In genomic region chr12:117330418-117330817, GRCm38 (mm10) we compare ENCODE assay signal across 15 mouse cellular contexts.
DNase-seq lines count a peak whose midpoint lies in the region; ATAC-seq and TF ChIP-seq lines count a peak whose summit lies in the region.
"Had no signal": no experiment of that assay in that cellular context is flagged by ENCODE, and none has a peak within 500 bp of the region (broad histone marks: within the 10 kb centered on the region; RNA-seq: fewer than 3 reads in every experiment).

No protein-coding gene starts in this region.

- no peaks in the 10 kb centered on the region for H3K36me3 ChIP-seq in hindbrain, postnatal 0 days (ENCODE audit: insufficient read depth, low read length)
- no peaks in the 10 kb centered on the region for H3K36me3 ChIP-seq in hindbrain, embryonic 11.5 days (ENCODE audit: control insufficient read depth, insufficient read depth, low read length)
- H3K36me3 ChIP-seq in lung, postnatal 0 days (ENCODE audit: insufficient read depth, low read length): no peaks in the 10 kb centered on the region
- H3K36me3 ChIP-seq: limb, embryonic 12.5 days; lung, embryonic 15.5 days; midbrain, embryonic 13.5 days had no signal

- no peak overlapping the region for H3K4me3 ChIP-seq in hindbrain, postnatal 0 days (ENCODE audit: low read length)
- no peak overlapping the region for H3K4me3 ChIP-seq in hindbrain, embryonic 11.5 days (ENCODE audit: low read depth, low read length)
- no peak overlapping the region for H3K4me3 ChIP-seq in lung, postnatal 0 days (ENCODE audit: low read depth, low read length)
- H3K4me3 ChIP-seq: limb, embryonic 12.5 days; lung, embryonic 15.5 days; midbrain, embryonic 13.5 days had no signal

- H3K27ac ChIP-seq in hindbrain, postnatal 0 days: no peak overlapping the region
- H3K27ac ChIP-seq in hindbrain, embryonic 11.5 days (ENCODE audit: low read depth, low read length): no peak overlapping the region
- H3K27ac ChIP-seq in lung, postnatal 0 days (ENCODE audit: low read length): no peak overlapping the region
- H3K27ac ChIP-seq: limb, embryonic 12.5 days; lung, embryonic 15.5 days; midbrain, embryonic 13.5 days had no signal

- peak; percentile 30 for TF ChIP-seq CTCF in hindbrain, postnatal 0 days (IDR thresholded peaks at IDR 0.05; ENCODE audit: low read depth)
- TF ChIP-seq CTCF in lung, postnatal 0 days (IDR thresholded peaks at IDR 0.05): peak; percentile 37

- ATAC-seq in hindbrain, postnatal 0 days: no peak
- no peak for ATAC-seq in hindbrain, embryonic 11.5 days (ENCODE audit: low FRiP score)
- ATAC-seq in lung, postnatal 0 days: no peak
- ATAC-seq: midbrain, embryonic 13.5 days had no signal

- H3K9ac ChIP-seq in hindbrain, postnatal 0 days (replicated peaks; ENCODE audit: low read length): no peak overlapping the region
- no peak overlapping the region for H3K9ac ChIP-seq in hindbrain, embryonic 11.5 days (ENCODE audit: low read depth, low read length)
- H3K9ac ChIP-seq in lung, postnatal 0 days (replicated peaks; ENCODE audit: low read depth): no peak overlapping the region
- H3K9ac ChIP-seq: limb, embryonic 12.5 days; lung, embryonic 15.5 days; midbrain, embryonic 13.5 days had no signal

- TF ChIP-seq EP300 in lung, postnatal 0 days (IDR thresholded peaks at IDR 0.05): no peak

- no peaks in the 10 kb centered on the region for H3K4me1 ChIP-seq in hindbrain, postnatal 0 days (ENCODE audit: insufficient read depth, low read length)
- H3K4me1 ChIP-seq in hindbrain, embryonic 11.5 days (replicated peaks; ENCODE audit: control insufficient read depth, insufficient read depth, low read length): no peaks in the 10 kb centered on the region
- no peaks in the 10 kb centered on the region for H3K4me1 ChIP-seq in lung, postnatal 0 days (ENCODE audit: insufficient read depth, low read depth, low read length)
- H3K4me1 ChIP-seq: limb, embryonic 12.5 days; lung, embryonic 15.5 days; midbrain, embryonic 13.5 days had no signal

- H3K27me3 ChIP-seq in hindbrain, postnatal 0 days (ENCODE audit: insufficient read depth, low read length): no peaks in the 10 kb centered on the region
- no peaks in the 10 kb centered on the region for H3K27me3 ChIP-seq in hindbrain, embryonic 11.5 days (ENCODE audit: control insufficient read depth, insufficient read depth, low read length)
- H3K27me3 ChIP-seq in lung, postnatal 0 days (replicated peaks; ENCODE audit: insufficient read depth, low read length): no peaks in the 10 kb centered on the region
- H3K27me3 ChIP-seq: limb, embryonic 12.5 days; lung, embryonic 15.5 days; midbrain, embryonic 13.5 days had no signal

- H3K4me2 ChIP-seq in hindbrain, postnatal 0 days (ENCODE audit: low read depth, low read length): no peak overlapping the region
- no peak overlapping the region for H3K4me2 ChIP-seq in hindbrain, embryonic 11.5 days (replicated peaks; ENCODE audit: low read depth, low read length)
- no peak overlapping the region for H3K4me2 ChIP-seq in lung, postnatal 0 days (replicated peaks; ENCODE audit: low read depth, low read length)
- H3K4me2 ChIP-seq: limb, embryonic 12.5 days; lung, embryonic 15.5 days; midbrain, embryonic 13.5 days had no signal

- DNase-seq in hindbrain, postnatal 0 days (ENCODE audit: low spot score): no peak
- no peak for DNase-seq in hindbrain, embryonic 11.5 days (ENCODE audit: low spot score)
- DNase-seq in lung, postnatal 0 days (ENCODE audit: low spot score): no peak
- no peak for DNase-seq in lung, postnatal 14 days
- peak; percentile 38 for DNase-seq in ES-CJ7 (ENCODE audit: low read depth, low spot score)
- DNase-seq in induced T-regulatory cell, adult 2 months (ENCODE audit: low read depth): peak; percentile 32
- DNase-seq in gastrocnemius, postnatal 25 days: no peak
- DNase-seq: adrenal gland, postnatal 14 days; cerebellum, postnatal 14 days; heart, adult 18-20 months; kidney, postnatal 14 days; right cerebral cortex, postnatal 14 days had no signal

- H3K9me3 ChIP-seq in hindbrain, postnatal 0 days (ENCODE audit: low read length): no peaks in the 10 kb centered on the region
- H3K9me3 ChIP-seq in hindbrain, embryonic 11.5 days (ENCODE audit: control insufficient read depth, low read length): no peaks in the 10 kb centered on the region
- no peaks in the 10 kb centered on the region for H3K9me3 ChIP-seq in lung, postnatal 0 days (ENCODE audit: low read length)
- H3K9me3 ChIP-seq: lung, embryonic 15.5 days; midbrain, embryonic 13.5 days had no signal

Comparison
In these comparisons a context has a peak if more than half of its experiments do, and no peak if none do; other contexts are left out.
1. DNase-seq: peak in ES-CJ7 (single experiment) and induced T-regulatory cell, adult 2 months (single experiment); none in hindbrain, postnatal 0 days (single experiment), hindbrain, embryonic 11.5 days (single experiment), lung, postnatal 0 days (single experiment), lung, postnatal 14 days (single experiment) and gastrocnemius, postnatal 25 days (single experiment).